Mouse (Mus musculus) midbrain, embryonic 11.5 days (tissue): Measurements from ENCODE around the gene Trappc13. TPM values are rescaled to one million over a fixed set of nuclear protein-coding genes. Genes with fewer than 3 reads are reported as not detected.

Experiments used
- ATAC-seq: fragments of 200-750 bp; cut with Nextera tagmentation; 2 replicates; pipeline ENCODE4 v1.8.0; 2017; ENCODE audit warnings: moderate TSS enrichment, moderate library complexity; ENCODE audit not compliant: low FRiP score
- DNase-seq: peaks from one replicate; pipeline ENCODE4 v3.0.0; 2015; ENCODE audit warnings: low spot score; ENCODE audit errors: missing footprints
- H3K27ac ChIP-seq: fragments of 300-500 bp; sonication (generic); 2 replicates; pipeline ENCODE4 v1.5.1; 2014; ENCODE audit warnings: low read depth, low read length
- H3K27me3 ChIP-seq: fragments of 300-500 bp; sonication (generic); 2 replicates; pipeline ENCODE4 v1.6.1; 2014; ENCODE audit warnings: mild to moderate bottlenecking, low read length, moderate library complexity, mixed read lengths; ENCODE audit not compliant: control insufficient read depth, insufficient read depth
- H3K36me3 ChIP-seq: fragments of 300-500 bp; sonication (generic); 2 replicates; pipeline ENCODE4 v1.6.1; 2014; ENCODE audit warnings: mild to moderate bottlenecking, low read length, moderate library complexity, mixed read lengths; ENCODE audit not compliant: control insufficient read depth, insufficient read depth
- H3K4me1 ChIP-seq: fragments of 300-500 bp; sonication (generic); 2 replicates; pipeline ENCODE4 v1.6.1; 2014; ENCODE audit warnings: low read length; ENCODE audit not compliant: control insufficient read depth, insufficient read depth
- H3K4me2 ChIP-seq: fragments of 300-500 bp; sonication (generic); 2 replicates; pipeline ENCODE4 v1.6.1; 2014; ENCODE audit warnings: mild to moderate bottlenecking, moderate library complexity
- H3K4me3 ChIP-seq: fragments of 300-500 bp; sonication (generic); 2 replicates; pipeline ENCODE4 v1.5.1; 2014; ENCODE audit warnings: low read depth, low read length
- H3K9ac ChIP-seq: fragments of 300-500 bp; sonication (generic); 2 replicates; pipeline ENCODE4 v1.6.1; 2014; ENCODE audit warnings: low read length
- H3K9me3 ChIP-seq: fragments of 300-500 bp; sonication (generic); 2 replicates; pipeline ENCODE4 v1.6.1; 2016; ENCODE audit warnings: low read length; ENCODE audit not compliant: control insufficient read depth
- WGBS: fragments of 180-500 bp; shearing (Covaris S2); extraction: QIAGEN DNeasy Blood & Tissue Kit; methylation state at CpG from one replicate; pipeline ENCODE4 v1.1.7; 2014; 5-methylcytosine and 5-hydroxymethylcytosine counted together
- polyA plus RNA-seq: library from polyadenylated mRNA; unstranded; fragments of >200 nt; fragmentation: Nextera tagmentation; extraction: Ambion mirVana; gene quantifications from 2 replicates; pipeline ENCODE4 v1.2.1, GENCODE M21; 2014

Gene Trappc13
- polyA plus RNA-seq, 1 experiment from 2014 or later, result 82.4 TPM

- Histone ChIP-seq H3K9ac (peak within 1 kb of the TSS; percentile 72), H3K4me3 (peak within 1 kb of the TSS; percentile 49), H3K4me1 (peaks cover 4% of the 10 kb centered on the region; the same call in 1 of the 2 replicates), H3K36me3 (no peaks in the 10 kb centered on the region), H3K27me3 (no peaks in the 10 kb centered on the region), H3K4me2 (peak within 1 kb of the TSS; percentile 98), H3K27ac (no peak within 1 kb of the TSS), H3K9me3 (no peaks in the 10 kb centered on the region; the same call in 1 of the 2 replicates)
- peak; percentile 97 for ATAC-seq
- 0% methylated on average over 28 of the region's 44 CpGs for WGBS
- DNase-seq, result peak; percentile 99
Measured at GRCm38 (mm10) chr13:104109288-104109815, 68.9 kb downstream of the Trappc13 start, which contains the start of the genes Nln and Sgtb. Gene Nln, minus strand, starts transcription at chr13:104109614. Gene Sgtb, plus strand, starts transcription at chr13:104109741.

- peak; percentile 14 for ATAC-seq
- H3K4me3 ChIP-seq, result peak overlapping the region; percentile 49
- H3K27ac ChIP-seq, result no peak overlapping the region
- peaks cover 4% of the 10 kb centered on the region; the same call in 1 of the 2 replicates for H3K4me1 ChIP-seq
- peak; percentile 90 for DNase-seq
- peak overlapping the region; percentile 98 for H3K4me2 ChIP-seq
- no peaks in the 10 kb centered on the region; the same call in 1 of the 2 replicates for H3K9me3 ChIP-seq
- no peaks in the 10 kb centered on the region for H3K36me3 ChIP-seq
- WGBS, result under 1% methylated on average over 24 of the region's 24 CpGs
- peak overlapping the region; percentile 72 for H3K9ac ChIP-seq
- no peaks in the 10 kb centered on the region for H3K27me3 ChIP-seq
Measured at GRCm38 (mm10) chr13:104108651-104109287, 69.5 kb downstream of the Trappc13 start.

GRCm38 (mm10) chr13:104101606-104102235 lies 76.5 kb downstream of the Trappc13 start:
- no peak overlapping the region for H3K9ac ChIP-seq
- H3K27ac ChIP-seq, result no peak overlapping the region
- DNase-seq (no peak), ATAC-seq (no peak)
- no peaks in the 10 kb centered on the region for H3K36me3 ChIP-seq
- no peaks in the 10 kb centered on the region for H3K27me3 ChIP-seq
- no peaks in the 10 kb centered on the region for H3K4me1 ChIP-seq
- 88% methylated on average over 5 of the region's 5 CpGs for WGBS
- no peak overlapping the region for H3K4me3 ChIP-seq
- H3K4me2 ChIP-seq, result no peak overlapping the region
- H3K9me3 ChIP-seq, result no peaks in the 10 kb centered on the region; the same call in 1 of the 2 replicates

GRCm38 (mm10) chr13:104100416-104100815 lies 77.9 kb downstream of the Trappc13 start:
- H3K27me3 ChIP-seq, result no peaks in the 10 kb centered on the region
- no peak for ATAC-seq
- no peak overlapping the region for H3K9ac ChIP-seq
- no peaks in the 10 kb centered on the region for H3K4me1 ChIP-seq
- H3K4me2 ChIP-seq, result no peak overlapping the region
- no peak overlapping the region for H3K4me3 ChIP-seq
- no peaks in the 10 kb centered on the region for H3K36me3 ChIP-seq
- H3K27ac ChIP-seq, result no peak overlapping the region
- H3K9me3 ChIP-seq, result no peaks in the 10 kb centered on the region; the same call in 1 of the 2 replicates
- DNase-seq, result no peak
- WGBS, result 83% methylated on average over 4 of the region's 4 CpGs

GRCm38 (mm10) chr13:104097190-104097589 lies 81.1 kb downstream of the Trappc13 start:
- no peak overlapping the region for H3K4me3 ChIP-seq
- no peaks in the 10 kb centered on the region for H3K4me1 ChIP-seq
- 94% methylated on average over 7 of the region's 7 CpGs for WGBS
- DNase-seq, result no peak
- no peak for ATAC-seq
- no peaks in the 10 kb centered on the region for H3K9me3 ChIP-seq
- no peak overlapping the region for H3K9ac ChIP-seq
- no peak overlapping the region for H3K4me2 ChIP-seq
- H3K36me3 ChIP-seq, result no peaks in the 10 kb centered on the region
- H3K27me3 ChIP-seq, result no peaks in the 10 kb centered on the region
- H3K27ac ChIP-seq, result no peak overlapping the region

- no peaks in the 10 kb centered on the region for H3K4me1 ChIP-seq
- ATAC-seq (no peak), DNase-seq (no peak)
- no peaks in the 10 kb centered on the region for H3K9me3 ChIP-seq
- no peak overlapping the region for H3K4me2 ChIP-seq
- H3K36me3 ChIP-seq, result no peaks in the 10 kb centered on the region
- H3K27ac ChIP-seq, result no peak overlapping the region
- H3K27me3 ChIP-seq, result no peaks in the 10 kb centered on the region
- 55% methylated on average over 7 of the region's 7 CpGs for WGBS
- H3K4me3 ChIP-seq, result no peak overlapping the region
- no peak overlapping the region for H3K9ac ChIP-seq
Measured at GRCm38 (mm10) chr13:104095955-104096354, 82.3 kb downstream of the Trappc13 start.

GRCm38 (mm10) chr13:104094531-104095385 lies 83.5 kb downstream of the Trappc13 start:
- Histone ChIP-seq H3K27me3 (no peaks in the 10 kb centered on the region), H3K4me1 (no peaks in the 10 kb centered on the region), H3K27ac (no peak overlapping the region), H3K4me2 (no peak overlapping the region), H3K9me3 (no peaks in the 10 kb centered on the region), H3K36me3 (no peaks in the 10 kb centered on the region), H3K9ac (no peak overlapping the region), H3K4me3 (no peak overlapping the region)
- 85% methylated on average over 11 of the region's 11 CpGs for WGBS
- ATAC-seq (no peak), DNase-seq (no peak)
